Mouse (Mus musculus): ENCODE data around the gene Ptpn1.

DNA sequence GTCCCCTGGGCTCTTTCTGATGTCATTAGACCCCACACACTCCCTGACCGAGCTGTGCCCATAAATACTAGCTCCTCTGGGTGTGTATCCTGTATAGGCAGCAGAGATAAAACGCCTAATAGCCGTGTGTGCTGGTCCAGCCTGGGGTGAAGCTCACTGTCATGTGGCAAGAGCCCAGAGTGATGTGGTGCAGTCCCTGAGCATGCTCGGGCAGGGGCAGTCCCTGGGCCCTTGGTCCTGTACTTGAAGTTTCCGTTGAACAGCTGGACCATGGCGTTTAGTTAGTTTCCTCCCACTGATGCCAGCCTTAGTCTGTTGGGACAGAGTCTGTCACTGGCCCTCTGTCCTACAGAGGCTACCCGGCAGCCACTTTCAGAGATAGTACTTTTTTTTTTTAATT, 23.1 kb downstream of the Ptpn1 start:
- TF ChIP-seq POLR2A (IDR thresholded peaks at IDR 0.05; ENCODE audit: low read depth, low read length) (no peak), CTCF (IDR thresholded peaks at IDR 0.05; ENCODE audit: extremely low read depth, insufficient read length, insufficient replicate concordance, low read depth, low read length) (no peak)
